Mouse (Mus musculus) heart, adult 10 weeks (tissue): ENCODE data around the gene Pla2g4d. TPM values are rescaled to one million over a fixed set of nuclear protein-coding genes. Genes with fewer than 3 reads are reported as not detected.

Source experiments
- polyA plus RNA-seq: library from polyadenylated mRNA; stranded (reverse); fragments of 350-450 nt; fragmentation: Illumina TruSeq; extraction: RNeasy Lipid Tissue Mini Kit (QIAGEN cat#74804); gene quantifications from one replicate; pipeline ENCODE4 v1.2.3, GENCODE M21; 2014; ENCODE audit warnings: low read depth, low replicate concordance

Gene Pla2g4d
- polyA plus RNA-seq: not detected

DNA sequence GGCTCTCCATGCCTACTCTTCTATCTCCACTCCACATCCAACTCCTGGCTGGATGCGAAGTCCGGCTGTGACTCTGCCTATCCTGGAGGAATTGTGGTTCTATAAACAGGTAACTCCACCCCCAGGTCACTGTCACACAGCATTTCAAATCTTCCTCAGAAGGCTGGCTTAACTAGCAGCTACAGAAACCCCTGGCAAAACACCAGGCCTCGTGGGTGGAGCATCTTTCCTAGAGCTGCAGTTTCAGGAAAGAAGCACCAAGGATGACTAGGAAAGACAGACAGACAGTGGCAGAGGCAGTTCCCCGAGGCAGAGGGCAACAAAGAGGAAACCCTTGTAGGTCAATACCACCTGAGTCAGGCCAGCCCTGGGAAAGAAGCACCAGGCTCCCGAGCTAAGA lies at the start of gene Pla2g4d:
Gene Pla2g4d, minus strand, starts transcription at position 203 of the 400 bp plus-strand sequence.

DNA sequence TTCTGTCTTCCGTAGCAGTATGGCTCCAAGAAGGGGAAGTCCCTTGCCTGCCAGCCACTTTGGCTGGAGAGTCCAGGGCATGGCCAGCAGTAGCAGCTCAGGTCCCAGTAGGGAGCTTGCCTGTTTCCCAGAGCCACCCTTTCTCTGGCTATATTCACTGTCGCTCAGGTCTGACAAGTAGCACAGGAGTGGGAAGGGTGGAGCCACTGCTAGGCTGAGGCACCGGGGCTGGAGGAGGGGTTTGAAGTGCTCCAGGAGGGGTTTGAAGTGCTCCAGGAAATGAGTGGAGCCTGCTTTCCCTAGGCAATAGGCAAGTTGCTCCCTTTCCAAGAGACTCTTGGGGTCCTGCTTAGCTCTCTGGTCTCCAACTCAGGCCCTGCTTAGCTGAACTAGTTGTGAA lies 25.0 kb upstream of the Pla2g4d start, which contains the start of gene Pla2g4f:
Gene Pla2g4f, minus strand, starts transcription at position 190 of the 400 bp plus-strand sequence.

DNA sequence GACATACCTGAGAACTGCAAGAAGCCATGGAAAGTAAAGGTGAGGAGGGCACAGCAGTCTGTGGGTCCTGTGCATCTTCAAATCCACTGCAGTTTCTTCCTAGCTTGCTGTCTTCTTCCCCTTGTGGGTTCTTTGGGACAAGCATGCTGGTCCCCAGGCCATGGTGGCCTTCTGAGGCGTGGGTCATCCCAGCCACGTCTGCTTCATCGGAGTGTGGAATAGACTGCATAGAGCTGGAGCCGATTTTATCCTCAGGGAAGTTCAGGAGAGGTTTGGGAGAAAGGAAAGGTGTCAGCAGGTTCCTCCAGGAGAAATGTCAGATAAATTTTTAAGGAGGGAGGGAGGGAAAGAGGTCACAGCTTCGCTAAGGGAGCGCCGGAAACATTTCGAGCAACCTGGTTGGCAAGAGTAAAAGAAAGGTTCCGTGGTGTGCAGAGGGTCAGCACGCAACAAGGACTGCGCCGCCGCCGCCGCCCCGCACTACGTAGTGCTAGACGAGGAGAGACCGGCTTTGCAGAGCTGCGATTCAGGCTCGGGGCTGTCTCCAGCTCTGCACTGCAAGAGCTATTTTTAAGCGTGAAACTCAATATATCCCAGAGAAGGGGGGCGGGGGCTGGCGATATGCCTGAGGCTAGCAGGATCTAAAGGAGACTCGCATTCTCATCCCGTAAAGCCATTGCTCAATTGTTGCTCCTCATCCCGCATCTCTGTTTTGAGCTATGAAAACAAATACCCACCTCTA lies 44.1 kb downstream of the Pla2g4d start, which contains the start of gene Pla2g4e:
Gene Pla2g4e, minus strand, starts transcription at position 657 of the 742 bp plus-strand sequence.

Other genes starting within 250 kb of the Pla2g4d start
- 270 TPM for gene Ehd4, start 134.6 kb downstream of the Pla2g4d start, polyA plus RNA-seq
- gene Pla2g4e, start 43.9 kb downstream of the Pla2g4d start, polyA plus RNA-seq: 5.9 TPM
- not detected for gene Pla2g4f, start 25.0 kb upstream of the Pla2g4d start, polyA plus RNA-seq
- gene Vps39, start 63.9 kb upstream of the Pla2g4d start, polyA plus RNA-seq: 20.9 TPM
- 18.9 TPM for gene Ganc, start 114.7 kb upstream of the Pla2g4d start, polyA plus RNA-seq
- 18.2 TPM for gene Tmem87a, start 114.9 kb upstream of the Pla2g4d start, polyA plus RNA-seq
- 1.5 TPM for gene Capn3, start 166.8 kb upstream of the Pla2g4d start, polyA plus RNA-seq